Mouse (Mus musculus): ENCODE data around the gene Qrich2. TPM values are rescaled to one million over a fixed set of nuclear protein-coding genes. Genes with fewer than 3 reads are reported as not detected.

Gene Qrich2
- 0.30 TPM in 1 of 2 replicates, not detected in the other for polyA plus RNA-seq (2015; fragmentation: Nextera tagmentation; extraction: Ambion mirVana)

DNA sequence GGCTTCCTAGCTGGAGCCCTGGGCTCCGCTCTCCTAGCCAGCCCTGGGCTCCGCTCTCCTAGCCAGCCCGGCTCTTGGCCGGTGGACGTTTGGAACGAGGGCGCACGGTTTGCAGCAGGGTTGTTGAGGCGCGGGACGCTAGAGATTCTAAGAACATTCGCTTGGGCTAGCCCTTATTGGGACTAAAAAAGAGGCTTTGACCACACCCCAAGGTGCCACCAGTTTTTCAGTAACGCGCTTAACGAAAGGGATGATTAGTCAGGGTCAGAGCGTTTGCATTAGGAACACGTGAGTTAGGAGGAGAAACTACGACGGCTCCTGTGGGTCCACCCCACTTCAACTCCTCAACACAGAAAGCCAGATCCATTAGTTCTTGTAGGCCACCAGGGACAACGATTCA, at the start of gene Qrich2:
TSS of gene Qrich2 (minus strand) at position 101 of the 400 bp plus-strand sequence.
- Histone ChIP-seq H3K27ac (no peak within 1 kb of the TSS), H3K36me3 (0 out of 2 replicates have a peak, but pooled peaks cover 5% of the 10 kb centered on the region), H3K9ac (no peak within 1 kb of the TSS), H3K4me1 (replicated peaks) (peaks cover 4% of the 10 kb centered on the region; the same call in 1 of the 2 replicates), H3K9me3 (no peaks in the 10 kb centered on the region), H3K4me3 (replicated peaks) (no peak within 1 kb of the TSS), H3K4me2 (replicated peaks) (no peak within 1 kb of the TSS), H3K27me3 (replicated peaks) (no peaks in the 10 kb centered on the region)
- ATAC-seq, result no peak
- 58% methylated on average over 20 of the region's 20 CpGs for WGBS

DNA sequence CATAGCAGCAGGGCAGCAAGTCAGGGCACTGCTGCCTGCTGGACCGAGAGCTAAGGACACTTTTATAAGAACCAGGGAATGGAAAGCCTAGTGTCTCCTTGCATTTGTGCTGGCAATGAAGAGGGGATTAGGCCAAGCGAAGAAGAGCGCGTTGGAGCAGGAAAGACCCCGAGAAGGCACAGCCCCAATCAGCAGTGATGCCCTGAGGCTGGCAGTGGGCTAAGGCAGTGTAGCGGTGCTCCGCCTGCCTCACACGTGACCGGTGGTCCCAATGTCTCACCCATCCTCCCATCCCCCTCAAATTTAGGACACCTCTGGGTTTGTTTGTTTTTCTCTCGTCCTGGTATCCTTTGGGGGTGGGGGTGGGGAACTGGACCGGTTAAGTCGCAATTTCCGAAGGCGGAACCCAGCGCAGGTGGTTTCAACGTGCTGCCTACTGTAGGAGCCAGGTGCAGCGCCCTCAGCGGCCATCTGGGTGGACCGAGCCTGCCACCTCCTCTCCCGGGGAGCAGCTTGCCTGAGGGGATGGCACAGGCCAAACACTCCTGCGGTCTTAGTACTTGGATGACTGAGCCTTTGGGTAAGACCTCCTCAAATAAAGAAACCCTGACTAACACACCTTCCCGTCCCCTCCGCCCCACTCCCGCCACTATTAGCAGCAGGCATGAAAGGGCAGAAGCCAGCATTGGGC, 49.4 kb upstream of the Qrich2 start:
- no peak overlapping the region for H3K4me3 ChIP-seq (replicated peaks)
- H3K9ac ChIP-seq, result no peak overlapping the region
- no peaks in the 10 kb centered on the region for H3K9me3 ChIP-seq
- peak overlapping the region; percentile 19; the same call in 1 of the 2 replicates for H3K4me2 ChIP-seq (replicated peaks)
- H3K4me1 ChIP-seq (replicated peaks), result peaks cover 12% of the 10 kb centered on the region
- WGBS, result 23% methylated on average over 24 of the region's 24 CpGs
- no peak overlapping the region for H3K27ac ChIP-seq
- no peaks in the 10 kb centered on the region for H3K36me3 ChIP-seq
- ATAC-seq, result no peak
- no peaks in the 10 kb centered on the region for H3K27me3 ChIP-seq (replicated peaks)

DNA sequence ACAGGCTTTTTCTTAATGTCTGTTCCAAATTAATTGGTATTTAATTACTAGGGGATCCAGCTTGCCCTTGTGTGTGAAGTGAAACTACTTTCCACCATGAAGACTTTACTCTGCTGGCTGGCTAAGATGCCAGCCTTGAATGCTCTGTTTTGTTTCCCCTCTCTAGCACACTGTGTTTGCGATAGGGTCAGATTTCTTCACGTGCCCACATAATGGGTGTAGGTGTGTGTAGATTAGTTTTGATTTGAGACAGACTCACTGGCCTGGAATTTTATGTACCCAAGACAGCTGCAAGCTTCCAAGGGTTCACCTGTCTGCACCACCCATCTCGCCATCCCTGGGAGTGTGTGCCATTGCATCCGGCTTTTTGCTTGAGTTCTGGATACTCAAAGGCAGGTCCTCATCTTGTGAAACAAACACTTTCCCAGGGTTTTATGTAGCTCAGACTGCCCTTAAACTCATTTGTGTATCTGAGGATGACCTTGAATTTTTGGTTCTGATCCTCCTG, 47.5 kb upstream of the Qrich2 start:
- Histone ChIP-seq H3K27me3 (replicated peaks) (no peaks in the 10 kb centered on the region), H3K4me2 (replicated peaks) (no peak overlapping the region), H3K4me3 (replicated peaks) (no peak overlapping the region), H3K9me3 (no peaks in the 10 kb centered on the region), H3K27ac (no peak overlapping the region), H3K9ac (no peak overlapping the region), H3K4me1 (replicated peaks) (peaks cover 12% of the 10 kb centered on the region), H3K36me3 (no peaks in the 10 kb centered on the region)
- 71% methylated on average over 4 of the region's 4 CpGs for WGBS
- no peak for ATAC-seq

DNA sequence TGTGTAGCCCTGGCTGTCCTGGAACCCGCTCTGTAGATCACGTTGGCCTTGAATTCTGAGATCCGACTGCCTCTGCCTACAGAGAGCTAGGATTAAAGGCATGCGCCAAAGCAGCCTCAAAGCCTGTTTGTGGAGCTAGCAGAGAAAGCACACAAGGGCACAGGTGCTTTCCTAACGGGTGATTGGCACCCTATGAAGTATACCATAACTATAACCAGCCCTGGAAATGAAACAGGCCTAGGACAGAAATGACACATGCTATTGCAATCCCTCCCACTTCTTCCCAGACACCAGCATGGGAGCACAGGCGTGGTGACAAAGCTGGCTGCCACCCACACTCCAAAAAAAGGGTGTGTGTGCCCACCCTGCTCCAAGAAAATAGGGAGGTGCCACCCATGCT, 46.9 kb upstream of the Qrich2 start:
- WGBS, result 79% methylated on average over 6 of the region's 6 CpGs
- Histone ChIP-seq H3K36me3 (no peaks in the 10 kb centered on the region), H3K27me3 (replicated peaks) (no peaks in the 10 kb centered on the region), H3K9ac (no peak overlapping the region), H3K4me2 (replicated peaks) (no peak overlapping the region), H3K27ac (no peak overlapping the region), H3K4me1 (replicated peaks) (0 out of 2 replicates have a peak, but pooled peaks cover 6% of the 10 kb centered on the region), H3K9me3 (no peaks in the 10 kb centered on the region), H3K4me3 (replicated peaks) (no peak overlapping the region)
- ATAC-seq, result no peak

DNA sequence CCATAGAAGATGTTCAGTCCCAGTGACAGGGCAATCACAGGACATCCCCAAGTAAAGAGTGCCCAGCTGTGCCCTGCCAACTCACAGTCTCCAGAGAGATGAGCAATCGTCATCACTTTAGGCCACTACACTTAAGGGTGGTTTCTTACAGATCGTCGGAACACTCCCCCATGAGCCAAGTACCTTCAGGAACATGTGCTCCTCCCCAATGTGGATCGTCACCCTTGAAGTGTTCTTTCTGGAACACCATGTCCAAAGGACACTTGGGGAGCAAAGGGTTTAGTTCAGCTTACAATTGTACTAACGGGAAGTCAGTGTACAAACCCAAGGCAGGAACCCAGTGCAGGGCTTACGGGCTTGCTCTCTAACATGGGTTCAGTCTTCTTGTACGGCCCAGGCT, 46.1 kb upstream of the Qrich2 start:
- Histone ChIP-seq H3K9me3 (no peaks in the 10 kb centered on the region), H3K4me2 (replicated peaks) (no peak overlapping the region), H3K4me3 (replicated peaks) (no peak overlapping the region), H3K27me3 (replicated peaks) (no peaks in the 10 kb centered on the region), H3K4me1 (replicated peaks) (0 out of 2 replicates have a peak, but pooled peaks cover 3% of the 10 kb centered on the region), H3K9ac (no peak overlapping the region), H3K36me3 (no peaks in the 10 kb centered on the region), H3K27ac (no peak overlapping the region)
- no peak for ATAC-seq
- 92% methylated on average over 7 of the region's 7 CpGs for WGBS

DNA sequence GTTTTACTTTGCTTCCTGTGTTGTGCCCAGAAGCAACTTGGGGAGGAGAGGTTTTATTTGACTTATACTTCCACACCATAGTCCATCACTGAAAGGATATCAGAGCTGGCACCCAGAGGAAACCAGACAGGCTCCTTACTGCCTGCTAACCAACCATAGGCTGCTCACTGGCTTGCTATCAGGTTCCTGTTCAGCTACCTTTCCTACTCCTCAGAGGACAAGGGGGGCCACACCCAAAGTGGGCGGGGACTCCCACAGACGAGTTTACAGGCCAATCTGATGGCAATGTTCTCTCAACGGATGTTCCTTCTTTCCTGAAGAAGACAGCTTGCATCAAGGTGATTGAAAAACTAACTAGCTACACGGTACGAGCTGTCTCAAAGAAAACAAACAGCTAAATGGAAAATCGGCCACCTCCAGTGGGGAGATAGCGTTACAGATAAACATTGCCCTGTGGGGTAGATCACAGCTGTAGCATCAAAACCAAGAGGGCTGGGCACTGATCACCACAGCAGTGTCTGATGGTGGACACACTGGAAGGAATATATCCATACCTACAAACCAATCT, 45.3 kb upstream of the Qrich2 start:
- Histone ChIP-seq H3K27ac (no peak overlapping the region), H3K27me3 (replicated peaks) (no peaks in the 10 kb centered on the region), H3K4me3 (replicated peaks) (no peak overlapping the region), H3K36me3 (no peaks in the 10 kb centered on the region), H3K4me2 (replicated peaks) (no peak overlapping the region), H3K9me3 (no peaks in the 10 kb centered on the region), H3K9ac (no peak overlapping the region), H3K4me1 (replicated peaks) (0 out of 2 replicates have a peak, but pooled peaks cover 3% of the 10 kb centered on the region)
- no peak for ATAC-seq
- WGBS, result 67% methylated on average over 7 of the region's 7 CpGs

DNA sequence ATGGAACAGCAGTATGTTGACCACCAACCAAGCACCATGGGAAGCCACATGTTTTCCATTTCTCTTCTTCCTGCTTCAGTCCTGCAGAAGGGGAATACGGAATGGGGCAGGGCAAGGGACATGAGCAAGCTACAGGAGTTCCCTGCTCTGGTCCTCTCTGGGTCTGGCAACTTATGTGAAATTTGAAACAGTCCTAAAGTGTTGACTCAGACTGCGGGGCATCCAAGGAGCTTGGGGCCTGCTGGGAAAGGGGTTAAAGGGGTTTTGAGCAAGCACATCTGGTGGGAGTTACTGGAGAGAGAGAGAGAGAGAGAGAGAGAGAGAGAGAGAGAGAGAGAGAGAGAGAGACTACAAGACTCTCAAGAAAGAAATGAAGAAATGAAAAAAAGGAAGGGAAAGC, 42.6 kb upstream of the Qrich2 start:
- Histone ChIP-seq H3K9ac (no peak overlapping the region), H3K4me2 (replicated peaks) (no peak overlapping the region), H3K9me3 (no peaks in the 10 kb centered on the region), H3K27me3 (replicated peaks) (no peaks in the 10 kb centered on the region), H3K4me3 (replicated peaks) (no peak overlapping the region), H3K27ac (no peak overlapping the region), H3K4me1 (replicated peaks) (no peaks in the 10 kb centered on the region), H3K36me3 (no peaks in the 10 kb centered on the region)
- ATAC-seq, result no peak
- 48% methylated on average over 2 of the region's 2 CpGs for WGBS

DNA sequence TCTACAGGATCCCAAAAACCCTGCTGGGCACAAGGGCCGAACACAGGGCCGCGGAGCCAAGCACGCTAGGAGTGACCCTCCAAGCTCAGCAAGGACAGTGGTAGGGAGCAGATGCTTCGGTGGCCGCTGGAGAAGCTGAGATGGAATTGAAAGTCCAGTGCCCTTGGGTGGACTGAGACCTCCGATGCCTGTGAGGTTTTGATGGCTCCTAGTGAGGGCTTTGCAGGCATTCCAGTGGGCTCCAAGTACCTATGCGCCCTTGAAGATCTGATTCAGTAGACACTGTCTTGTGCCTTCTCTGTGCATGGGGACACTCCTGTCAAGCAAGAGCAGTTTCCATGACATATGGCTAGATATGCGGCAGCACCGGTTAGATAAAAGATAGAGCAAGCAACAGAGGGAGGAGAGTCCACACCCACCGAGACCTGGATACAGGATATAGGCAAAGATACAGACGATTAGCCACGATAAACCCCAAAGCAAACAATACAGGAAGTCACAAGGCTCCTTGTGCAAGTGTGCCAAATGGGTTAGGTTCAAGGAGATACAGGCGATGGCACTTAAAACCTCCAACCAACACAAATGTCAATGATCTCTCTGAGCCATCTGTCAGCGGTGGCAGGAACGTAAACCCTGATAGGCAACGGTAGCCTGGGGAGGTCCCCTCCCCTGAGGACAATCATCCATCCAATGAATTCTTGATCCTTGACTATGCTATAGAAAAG, 40.3 kb upstream of the Qrich2 start:
- no peaks in the 10 kb centered on the region for H3K4me1 ChIP-seq (replicated peaks)
- no peak overlapping the region for H3K9ac ChIP-seq
- H3K4me2 ChIP-seq (replicated peaks), result no peak overlapping the region
- no peaks in the 10 kb centered on the region for H3K36me3 ChIP-seq
- no peaks in the 10 kb centered on the region for H3K27me3 ChIP-seq (replicated peaks)
- no peaks in the 10 kb centered on the region for H3K9me3 ChIP-seq
- 82% methylated on average over 17 of the region's 17 CpGs for WGBS
- H3K27ac ChIP-seq, result no peak overlapping the region
- H3K4me3 ChIP-seq (replicated peaks), result no peak overlapping the region
- no peak; the same call in 1 of the 2 replicates for ATAC-seq

DNA sequence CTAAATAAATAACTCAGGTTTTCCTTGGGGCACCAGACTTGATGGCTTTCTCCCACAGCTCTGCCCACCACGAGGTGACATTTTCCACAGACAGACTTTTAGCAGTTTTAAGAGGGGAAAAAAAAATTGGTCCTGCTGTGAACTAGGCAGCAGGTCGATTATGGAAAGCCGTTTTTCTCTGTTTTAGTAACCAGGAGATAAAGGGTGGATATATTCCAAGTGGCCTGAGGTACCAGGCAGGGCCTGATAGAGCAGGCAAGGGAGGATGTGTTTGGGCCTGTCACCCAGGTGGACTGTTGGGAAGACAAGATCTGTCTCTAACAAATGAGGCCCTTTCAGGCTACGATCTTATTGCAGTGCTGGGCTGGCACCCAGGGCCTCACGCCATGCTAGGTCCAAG, 39.5 kb upstream of the Qrich2 start:
- no peak for ATAC-seq
- H3K9ac ChIP-seq, result no peak overlapping the region
- no peaks in the 10 kb centered on the region for H3K9me3 ChIP-seq
- H3K27ac ChIP-seq, result no peak overlapping the region
- WGBS, result 77% methylated on average over 5 of the region's 5 CpGs
- H3K4me2 ChIP-seq (replicated peaks), result no peak overlapping the region
- no peak overlapping the region for H3K4me3 ChIP-seq (replicated peaks)
- no peaks in the 10 kb centered on the region for H3K36me3 ChIP-seq
- H3K4me1 ChIP-seq (replicated peaks), result no peaks in the 10 kb centered on the region
- H3K27me3 ChIP-seq (replicated peaks), result no peaks in the 10 kb centered on the region

DNA sequence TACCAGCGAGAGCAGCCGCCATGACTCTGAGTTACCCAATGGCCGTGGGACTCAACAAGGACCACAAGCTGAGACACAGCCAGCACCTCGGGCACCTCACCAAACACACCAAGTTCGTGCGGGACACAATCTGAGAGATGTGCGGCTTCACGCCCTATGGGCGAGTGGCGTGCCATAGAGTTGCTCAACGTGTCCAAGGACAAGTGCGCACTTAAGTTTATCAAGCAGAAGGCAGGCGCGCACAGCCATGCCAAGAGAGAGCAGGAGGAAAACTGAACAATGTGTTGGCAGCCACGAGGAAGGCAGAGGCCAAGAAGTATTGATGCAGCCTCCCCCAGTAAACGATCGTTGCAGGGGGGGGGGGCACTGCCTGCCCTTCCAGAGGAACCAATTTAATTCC, 38.5 kb upstream of the Qrich2 start:
- no peak overlapping the region for H3K9ac ChIP-seq
- 92% methylated on average over 17 of the region's 17 CpGs for WGBS
- H3K4me2 ChIP-seq (replicated peaks), result no peak overlapping the region
- H3K4me3 ChIP-seq (replicated peaks), result no peak overlapping the region
- no peak overlapping the region for H3K27ac ChIP-seq
- H3K9me3 ChIP-seq, result no peaks in the 10 kb centered on the region
- no peaks in the 10 kb centered on the region for H3K4me1 ChIP-seq (replicated peaks)
- H3K27me3 ChIP-seq (replicated peaks), result no peaks in the 10 kb centered on the region
- H3K36me3 ChIP-seq, result no peaks in the 10 kb centered on the region
- ATAC-seq, result no peak

DNA sequence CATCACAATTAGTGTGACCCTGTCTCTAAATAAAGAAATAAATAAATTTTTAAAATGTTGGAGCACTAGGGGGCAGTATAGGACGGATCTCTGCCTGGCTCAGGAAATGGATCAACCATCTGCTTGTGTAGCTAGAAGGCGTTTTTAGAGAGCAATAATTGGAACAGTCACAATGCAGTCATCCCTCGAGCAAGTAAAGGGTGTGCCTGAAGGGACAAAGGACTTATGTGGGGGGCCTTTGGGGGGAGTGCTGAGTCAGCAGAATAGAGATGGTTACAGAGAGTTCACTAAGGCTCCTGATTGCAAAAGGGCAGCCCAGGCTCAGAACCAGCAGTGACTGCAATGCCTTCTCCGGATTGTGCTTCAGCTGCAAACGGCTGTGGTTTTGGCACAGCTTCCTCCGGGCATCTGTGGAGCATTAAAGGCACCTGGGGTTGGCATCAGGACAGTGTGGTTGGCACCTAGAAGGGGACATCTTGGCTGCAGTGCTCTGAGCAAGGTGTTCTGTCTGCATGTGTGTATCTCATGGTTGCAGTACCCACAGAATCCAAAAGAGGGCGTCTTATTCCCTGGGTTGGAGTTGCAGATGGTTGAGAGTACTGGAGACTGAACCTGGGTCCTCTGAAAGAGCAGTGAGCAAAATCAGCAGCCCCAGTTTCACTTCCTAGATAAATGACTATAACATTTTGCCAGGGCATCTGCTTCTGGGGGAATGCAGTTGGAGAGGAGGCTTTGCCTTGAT, 35.1 kb upstream of the Qrich2 start:
- H3K4me3 ChIP-seq (replicated peaks), result no peak overlapping the region
- 29% methylated on average over 7 of the region's 7 CpGs for WGBS
- 0 out of 2 replicates have a peak, but pooled peaks cover 3% of the 10 kb centered on the region for H3K4me1 ChIP-seq (replicated peaks)
- H3K27ac ChIP-seq, result no peak overlapping the region
- no peaks in the 10 kb centered on the region for H3K9me3 ChIP-seq
- no peaks in the 10 kb centered on the region for H3K36me3 ChIP-seq
- no peak overlapping the region for H3K9ac ChIP-seq
- ATAC-seq, result peak; percentile 47
- no peaks in the 10 kb centered on the region for H3K27me3 ChIP-seq (replicated peaks)
- H3K4me2 ChIP-seq (replicated peaks), result no peak overlapping the region

DNA sequence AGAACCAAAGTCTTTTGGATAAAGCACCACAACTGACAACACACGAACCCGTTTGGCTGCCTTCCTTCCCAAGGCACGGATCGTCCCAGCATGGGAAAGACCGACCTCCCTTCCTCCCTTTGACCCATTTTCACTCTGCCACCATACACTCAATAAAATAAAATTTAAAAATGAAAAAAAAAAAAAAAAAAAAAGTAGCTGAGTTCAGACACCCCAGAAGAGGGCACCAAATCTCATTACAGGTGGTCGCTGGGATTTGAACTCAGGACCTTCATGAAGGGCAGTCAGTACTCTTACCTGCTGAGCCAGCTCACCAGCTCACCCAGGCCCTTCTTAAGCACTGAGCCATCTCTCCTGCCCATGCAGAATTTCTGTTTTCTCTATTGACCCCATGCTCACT, 33.0 kb upstream of the Qrich2 start:
- no peak overlapping the region for H3K9ac ChIP-seq
- H3K4me1 ChIP-seq (replicated peaks), result peaks cover 12% of the 10 kb centered on the region; the same call in 1 of the 2 replicates
- 50% methylated on average over 6 of the region's 6 CpGs for WGBS
- H3K4me3 ChIP-seq (replicated peaks), result no peak overlapping the region
- no peak overlapping the region for H3K27ac ChIP-seq
- no peaks in the 10 kb centered on the region for H3K9me3 ChIP-seq
- no peak for ATAC-seq
- peak overlapping the region; percentile 69 for H3K4me2 ChIP-seq (replicated peaks)
- no peaks in the 10 kb centered on the region for H3K27me3 ChIP-seq (replicated peaks)
- H3K36me3 ChIP-seq, result no peaks in the 10 kb centered on the region

Data from intestine, embryonic 15.5 days (tissue).